Mouse (Mus musculus): Measurements from ENCODE around the gene Vwa5a. TPM values are rescaled to one million over a fixed set of nuclear protein-coding genes. Genes with fewer than 3 reads are reported as not detected.

The Vwa5a gene
- 10 to 100 TPM; 11.2 to 13.2 TPM for total RNA-seq (2021)
- long read RNA-seq, experiment 1, full-length matches to known transcripts: 2 of 5 reads
- long read RNA-seq, experiment 1, partial matches to known transcripts: 1 of 5 reads
- long read RNA-seq, experiment 1, other reads (novel, unspliced or antisense): 2 of 5 reads
- long read RNA-seq, experiment 2, full-length matches to known transcripts: 4 of 8 reads
- long read RNA-seq, experiment 2, partial matches to known transcripts: 3 of 8 reads
- long read RNA-seq, experiment 2, other reads (novel, unspliced or antisense): 1 of 8 reads

DNA sequence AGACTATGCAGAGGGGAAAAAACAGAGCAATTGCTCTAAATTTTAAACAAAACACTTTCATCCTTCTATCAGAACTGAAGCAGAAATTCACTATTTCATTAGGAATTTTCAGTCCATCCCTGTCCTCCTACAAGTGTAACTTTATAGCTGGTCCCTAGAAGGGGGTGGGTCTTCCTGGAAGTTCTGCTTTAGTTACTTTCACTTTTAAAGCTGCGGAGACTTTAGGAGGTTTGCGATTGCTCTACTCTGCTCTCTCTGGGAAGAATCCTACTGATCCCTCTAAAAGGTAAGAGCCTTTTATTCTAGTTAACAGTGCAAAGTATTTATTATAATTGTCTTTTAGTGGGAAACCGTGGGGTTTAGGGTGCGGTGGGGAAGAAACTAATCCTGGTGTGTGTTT is at the start of gene Vwa5a:
Gene Vwa5a (plus strand): TSS at position 167 of the 400 bp plus-strand sequence.
- no peak for DNase-seq

DNA sequence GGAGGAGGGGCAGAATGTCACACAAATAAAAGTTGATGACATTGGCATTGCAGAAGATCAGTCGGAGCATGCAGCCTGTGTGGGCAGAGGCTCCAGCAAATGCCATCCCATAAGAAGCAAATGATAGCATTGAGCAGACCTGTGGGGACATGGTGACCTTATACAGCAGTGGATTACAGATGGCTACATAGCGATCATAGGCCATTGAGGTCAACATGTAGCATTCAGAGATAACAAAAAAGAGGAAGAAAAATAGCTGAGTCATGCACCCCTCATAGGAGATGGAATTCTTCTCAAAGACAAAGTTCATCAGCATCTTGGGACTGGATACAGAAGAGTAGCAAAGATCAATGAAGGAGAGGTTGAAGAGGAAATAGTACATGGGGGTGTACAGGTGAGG is 45.2 kb upstream of the Vwa5a start:
- DNase-seq: no peak

DNA sequence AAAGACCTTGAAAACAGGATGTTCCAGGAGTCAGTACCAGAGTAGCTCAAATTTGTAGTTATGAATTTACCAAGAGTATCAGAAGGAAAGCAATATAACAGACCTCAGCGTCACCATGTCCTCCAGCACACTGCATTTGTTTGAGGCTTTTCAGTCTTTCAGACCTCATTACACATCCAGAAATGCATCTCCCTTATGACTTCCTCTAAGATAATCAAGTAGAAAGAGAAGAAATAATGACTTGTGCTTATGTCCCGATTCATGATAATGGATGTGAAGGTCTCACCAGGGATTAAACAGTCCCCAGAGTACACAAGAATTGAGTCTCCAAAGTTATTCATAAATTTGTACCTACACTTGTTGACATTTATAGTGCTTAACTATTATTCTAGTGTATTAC is 43.6 kb upstream of the Vwa5a start, which contains the start of gene Olfr918:
Gene Olfr918 (minus strand): TSS at position 101 of the 400 bp plus-strand sequence.
- no peak for DNase-seq

DNA sequence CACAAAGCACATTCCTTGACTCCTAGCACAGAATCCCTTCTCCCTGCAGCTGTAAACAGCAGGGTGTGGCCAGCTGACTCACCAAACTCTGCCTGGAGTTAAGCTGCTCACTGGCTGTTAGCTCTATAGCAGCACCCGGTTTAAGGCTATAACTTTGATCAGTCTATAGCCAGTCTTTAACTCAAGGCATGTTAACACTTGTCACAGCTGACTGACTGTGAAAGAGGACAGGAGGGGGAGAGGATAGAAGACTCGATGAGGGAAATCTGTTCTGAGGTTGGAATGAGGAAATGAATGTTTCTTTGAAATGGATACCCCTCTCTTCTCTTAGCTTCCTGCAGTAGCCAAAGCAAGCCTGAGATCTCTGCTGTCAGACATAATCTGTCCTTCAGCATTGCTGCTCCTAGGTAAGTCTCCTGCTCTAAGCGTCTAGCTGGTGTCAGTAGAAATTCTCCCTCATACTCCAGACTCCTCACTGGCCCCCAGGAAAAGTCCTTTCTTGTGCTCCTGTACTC is 916 bp downstream of the Vwa5a start:
- no peak for DNase-seq

DNA sequence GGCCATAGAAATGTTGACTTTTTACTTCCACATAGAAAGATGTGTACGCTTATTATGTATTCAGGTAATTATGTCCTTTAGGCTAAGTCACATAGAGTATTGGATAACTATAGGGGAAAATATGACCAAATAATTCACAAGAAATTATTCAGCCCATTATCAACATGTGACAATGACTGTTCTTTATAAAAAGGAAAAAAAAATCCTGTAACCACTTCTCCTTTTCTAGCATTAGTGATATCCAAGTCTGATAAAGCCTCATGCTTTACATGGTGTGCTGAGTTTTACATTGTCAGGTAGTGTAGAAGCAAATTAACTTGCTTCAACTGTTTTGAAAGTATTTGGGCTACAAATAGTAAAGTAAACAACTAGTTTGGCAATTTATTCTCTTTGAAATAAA is 6.0 kb downstream of the Vwa5a start:
- DNase-seq: no peak

DNA sequence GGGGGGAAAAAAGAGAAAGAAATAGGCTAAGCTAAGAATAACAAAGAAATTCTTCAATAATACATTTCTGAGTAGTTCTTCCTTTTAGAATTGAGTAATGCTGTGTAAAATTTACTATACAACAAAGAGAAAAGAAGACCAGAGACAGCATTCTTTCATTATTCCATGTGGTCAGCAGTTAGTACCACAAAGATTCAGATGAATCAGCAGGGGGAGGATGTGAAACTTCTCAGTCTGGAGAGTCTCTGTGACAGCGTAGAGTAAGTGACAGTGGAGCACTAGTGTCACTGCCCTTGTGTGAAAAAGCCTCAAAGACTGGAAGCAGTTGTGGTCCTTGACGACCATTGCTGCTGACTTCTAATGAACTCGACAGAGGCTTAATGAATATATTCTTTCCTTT is 10.2 kb downstream of the Vwa5a start:
- DNase-seq: no peak

DNA sequence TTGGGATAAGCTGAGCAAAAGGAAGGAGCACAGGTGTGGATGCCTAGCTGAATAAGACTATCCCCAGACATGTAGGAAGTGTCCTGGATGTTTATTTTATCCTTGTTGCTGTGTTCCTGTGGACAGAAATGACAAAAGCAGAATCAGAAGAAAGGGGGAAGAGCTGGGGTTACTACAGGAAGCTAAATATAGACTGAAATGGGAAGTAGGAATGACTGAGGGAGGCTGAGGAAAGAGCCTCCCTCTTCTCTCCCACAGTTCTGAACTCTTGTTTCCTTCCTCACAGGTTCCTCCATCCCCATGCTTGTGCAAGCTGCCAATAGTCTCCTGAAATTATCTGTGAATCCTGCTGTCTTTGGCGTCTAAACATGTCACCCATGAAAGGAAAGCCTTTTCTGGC is 23.3 kb downstream of the Vwa5a start:
- DNase-seq: no peak

DNA sequence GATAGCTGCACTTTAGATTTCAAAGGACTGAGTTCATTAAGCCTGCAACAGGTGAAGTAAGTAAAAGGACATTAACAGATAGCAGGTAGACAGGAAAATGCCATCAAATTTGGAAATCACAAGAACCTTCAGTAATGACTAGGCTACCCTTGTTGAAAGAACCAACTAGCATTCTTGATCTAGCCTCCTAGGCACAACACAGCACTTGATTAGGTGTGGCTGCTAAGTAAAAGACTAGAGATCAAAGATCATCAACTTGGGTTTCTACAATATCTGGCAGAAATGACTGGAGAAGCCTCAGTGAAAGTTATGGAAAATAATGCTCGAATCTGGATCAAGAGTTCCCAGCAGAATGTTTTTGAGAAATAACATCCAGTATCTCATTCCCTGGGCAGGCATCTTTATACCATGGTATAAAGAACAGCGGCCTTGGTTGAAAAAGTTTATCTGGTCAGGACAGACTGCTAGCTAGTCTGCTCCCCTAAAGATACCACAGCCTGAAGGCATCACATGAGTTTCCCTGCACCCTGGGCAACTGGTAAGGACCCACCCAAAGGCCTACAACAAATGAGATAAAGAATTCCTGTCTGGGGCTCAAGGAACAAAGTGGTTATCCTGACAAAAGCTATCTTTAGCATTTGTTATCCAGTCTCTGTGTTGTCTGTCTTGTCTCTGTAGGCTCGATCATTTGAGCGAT is 26.7 kb downstream of the Vwa5a start:
- no peak for DNase-seq

DNA sequence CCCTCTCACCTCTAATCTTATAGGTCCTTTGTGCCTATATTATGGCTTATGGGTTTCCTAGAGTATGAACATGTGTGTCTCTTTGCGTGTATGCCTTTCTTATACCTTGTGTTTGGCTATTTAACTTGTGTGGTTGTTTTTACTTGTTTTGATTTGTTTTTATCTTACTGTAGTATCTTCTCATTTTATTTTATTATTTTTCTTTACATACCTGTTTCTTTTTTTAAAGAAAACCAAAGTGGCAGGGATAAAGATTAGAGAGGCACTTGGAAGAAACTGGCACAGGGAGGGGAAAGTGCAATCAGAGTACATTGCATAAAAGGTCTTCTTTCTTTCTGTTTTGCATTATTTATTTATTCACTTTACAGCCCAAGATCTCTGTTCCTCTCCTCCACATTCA is 33.9 kb downstream of the Vwa5a start, which contains the start of gene Olfr920:
Gene Olfr920 (plus strand): TSS at position 301 of the 400 bp plus-strand sequence.
- no peak for DNase-seq

DNA sequence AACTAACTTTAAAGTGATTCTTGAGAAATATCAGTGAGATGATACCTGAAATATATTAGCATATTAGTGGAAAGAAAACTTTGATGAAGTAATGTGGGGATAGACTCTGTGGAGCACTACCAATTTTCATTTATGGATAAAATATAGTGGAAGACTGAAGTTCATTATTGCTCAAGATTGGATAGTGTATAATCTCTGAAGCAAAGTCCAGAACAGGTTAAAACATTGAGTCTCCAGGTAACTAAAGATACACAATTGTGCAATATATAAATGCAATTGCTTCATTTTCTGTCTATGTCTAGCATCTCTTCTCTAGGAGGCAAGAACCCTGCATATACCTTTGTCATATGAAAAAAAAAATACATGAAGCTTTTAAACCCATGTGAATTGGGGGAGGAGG is 54.7 kb downstream of the Vwa5a start, which contains the start of gene Olfr921:
Gene Olfr921 (plus strand): TSS at position 301 of the 400 bp plus-strand sequence.
- no peak for DNase-seq

DNA sequence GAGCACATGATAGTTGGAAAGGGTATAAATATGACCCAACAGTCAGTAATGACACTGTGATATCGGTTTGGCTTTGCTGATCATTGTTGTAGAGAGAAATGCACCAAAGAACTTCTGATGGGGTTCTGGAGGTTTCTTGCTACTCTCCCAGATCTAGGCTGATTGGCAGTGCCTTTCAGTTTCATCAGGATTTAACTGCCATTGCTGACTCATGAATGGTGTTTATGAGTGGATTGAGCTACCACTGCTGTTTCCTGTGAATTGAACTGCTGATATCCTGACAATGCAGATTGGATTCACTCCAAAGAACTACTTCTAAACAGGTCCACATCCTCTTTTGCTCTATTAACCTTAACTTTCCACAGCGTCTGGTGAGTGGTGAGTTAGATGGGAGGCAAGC is 74.6 kb downstream of the Vwa5a start:
- DNase-seq: no peak

Other genes with a start within 250 kb of the Vwa5a start
- not detected for gene Olfr905, start 247.2 kb upstream of the Vwa5a start, total RNA-seq (2021)
- not detected for gene Olfr906, start 231.2 kb upstream of the Vwa5a start, total RNA-seq (2021)
- gene Olfr907, start 222.5 kb upstream of the Vwa5a start, total RNA-seq (2021): not detected
- gene Olfr911-ps1, start 196.7 kb upstream of the Vwa5a start, total RNA-seq (2021): not detected
- gene Olfr910, start 180.4 kb upstream of the Vwa5a start, total RNA-seq (2021): not detected
- not detected for gene Olfr912, start 138.1 kb upstream of the Vwa5a start, total RNA-seq (2021)
- gene Olfr913, start 125.5 kb upstream of the Vwa5a start, total RNA-seq (2021): not detected
- not detected for gene Olfr914, start 113.2 kb upstream of the Vwa5a start, total RNA-seq (2021)
- not detected for gene Olfr916, start 58.4 kb upstream of the Vwa5a start, total RNA-seq (2021)
- gene Olfr917, start 52.4 kb upstream of the Vwa5a start, total RNA-seq (2021): not detected
- gene Olfr918, start 43.7 kb upstream of the Vwa5a start, total RNA-seq (2021): not detected
- gene Olfr919, start 14.6 kb upstream of the Vwa5a start, total RNA-seq (2021): not detected
- under 1 TPM in 1 of 2 experiments, not detected in 1; 0.05 TPM for gene Olfr920, start 34.0 kb downstream of the Vwa5a start, total RNA-seq (2021)
- not detected for gene Olfr921, start 54.8 kb downstream of the Vwa5a start, total RNA-seq (2021)
- gene Olfr922, start 96.3 kb downstream of the Vwa5a start, total RNA-seq (2021): not detected
- gene Olfr923, start 108.3 kb downstream of the Vwa5a start, total RNA-seq (2021): not detected
- gene Olfr924, start 126.2 kb downstream of the Vwa5a start, total RNA-seq (2021): not detected
- not detected for gene Olfr26, start 136.8 kb downstream of the Vwa5a start, total RNA-seq (2021)
- gene Olfr926, start 158.9 kb downstream of the Vwa5a start, total RNA-seq (2021): not detected
- not detected for gene Olfr930, start 211.5 kb downstream of the Vwa5a start, total RNA-seq (2021)

All from gastrocnemius, postnatal 25 days (tissue).